Mouse (Mus musculus) ES-E14 (cell line): ENCODE measurements around the gene Orc6.

Source experiments
- CHD2 ChIP-seq: IDR thresholded peaks from 2 replicates; pipeline ENCODE4 v1.6.1; 2014; ENCODE audit warnings: mild to moderate bottlenecking, low read depth, low read length, inconsistent platforms
- HCFC1 ChIP-seq: IDR thresholded peaks from 2 replicates; pipeline ENCODE4 v1.6.1; 2012; ENCODE audit warnings: low read length, inconsistent platforms, borderline replicate concordance; ENCODE audit not compliant: insufficient read depth
- MAFK ChIP-seq: IDR thresholded peaks from 2 replicates; pipeline ENCODE4 v1.6.1; 2014; ENCODE audit warnings: mild to moderate bottlenecking, low read depth, low read length, inconsistent platforms; ENCODE audit not compliant: insufficient read depth
- ZNF384 ChIP-seq: IDR thresholded peaks from 2 replicates; pipeline ENCODE4 v1.6.1; 2012; ENCODE audit warnings: low read depth, low read length, inconsistent platforms

DNA sequence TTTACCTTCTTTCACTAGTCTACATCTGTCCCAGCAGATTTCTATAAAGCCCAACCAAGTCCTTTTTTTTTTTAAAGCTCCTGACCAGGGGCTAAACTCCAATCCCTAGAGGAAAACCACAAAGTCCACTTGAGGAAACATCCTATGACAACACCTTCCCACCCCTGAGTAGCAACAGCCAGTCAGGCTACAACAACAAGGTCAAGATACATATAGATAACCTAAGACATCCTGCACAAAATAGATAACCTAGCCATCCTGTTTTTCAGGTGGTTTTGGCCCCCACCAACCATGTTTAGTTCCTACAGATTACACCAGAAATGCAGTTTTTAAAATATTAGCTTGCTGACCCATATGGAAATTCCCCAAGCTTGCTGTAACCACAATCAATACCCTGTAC, 35.7 kb downstream of the Orc6 start:
- TF ChIP-seq MAFK (no peak), ZNF384 (no peak), CHD2 (no peak), HCFC1 (no peak)
